Mouse (Mus musculus) C2C12 (cell line): ENCODE results near the gene Erbb4. TPM values are rescaled to one million over a fixed set of nuclear protein-coding genes. Genes with fewer than 3 reads are reported as not detected.

ENCODE experiments used
- H3K27me3 ChIP-seq: one replicate; pipeline ENCODE4 v1.6.1; 2011; ENCODE audit not compliant: control insufficient read depth, insufficient read depth, insufficient read length
- H3K36me3 ChIP-seq: one replicate; pipeline ENCODE4 v1.6.1; 2011; ENCODE audit not compliant: control insufficient read depth, insufficient read depth
- H3K4me3 ChIP-seq: one replicate; pipeline ENCODE4 v1.5.1; 2011; ENCODE audit warnings: mild to moderate bottlenecking, control low read depth; ENCODE audit not compliant: poor library complexity, insufficient read depth, severe bottlenecking
- H3K79me2 ChIP-seq: one replicate; pipeline ENCODE4 v1.6.1; 2011; ENCODE audit not compliant: control insufficient read depth, insufficient read depth
- H3K79me3 ChIP-seq: one replicate; pipeline ENCODE4 v1.6.1; 2011; ENCODE audit warnings: low read depth, control low read depth
- H3ac ChIP-seq: one replicate; pipeline ENCODE3; 2011; ENCODE audit warnings: low read depth; ENCODE audit not compliant: control insufficient read depth, insufficient read length
- CEBPB ChIP-seq: IDR thresholded peaks from one replicate; pipeline ENCODE4 v1.6.1; 2011; ENCODE audit warnings: low read depth, mild to moderate bottlenecking, control low read depth, moderate library complexity
- CTCF ChIP-seq: IDR thresholded peaks from one replicate; pipeline ENCODE4 v1.5.1; 2011; ENCODE audit not compliant: control insufficient read depth, insufficient read depth, insufficient read length
- FOSL1 ChIP-seq: IDR thresholded peaks from one replicate; pipeline ENCODE4 v1.8.0; 2011; ENCODE audit warnings: mild to moderate bottlenecking, low read length; ENCODE audit not compliant: poor library complexity, insufficient read depth, severe bottlenecking
- MAX ChIP-seq: IDR thresholded peaks from one replicate; pipeline ENCODE4 v1.6.1; 2011; ENCODE audit warnings: mild to moderate bottlenecking, control low read depth
- MYOD1 ChIP-seq: IDR thresholded peaks from one replicate; pipeline ENCODE4 v1.6.1; 2011; ENCODE audit warnings: low read depth; ENCODE audit not compliant: control insufficient read depth, insufficient read length
- MYOG ChIP-seq: IDR thresholded peaks from one replicate; pipeline ENCODE4 v1.6.1; 2011; ENCODE audit not compliant: control insufficient read depth, insufficient read length; ENCODE audit errors: extremely low read depth
- USF1 ChIP-seq: IDR thresholded peaks from one replicate; pipeline ENCODE4 v1.6.1; 2011; ENCODE audit warnings: low read depth, mild to moderate bottlenecking, control low read depth, moderate library complexity
- polyA plus RNA-seq: library from polyadenylated mRNA; unstranded; fragments of >200 nt; fragmentation: generic; extraction: Trizol; gene quantifications from one replicate; pipeline ENCODE4 v1.2.1, GENCODE M21; 2012; ENCODE audit warnings: missing spikeins

The Erbb4 gene
- polyA plus RNA-seq, 1 experiment: not detected

GRCm38 (mm10) chr1:68964127-68964526 is 143.7 kb downstream of the Erbb4 start:
- no peaks in the 10 kb centered on the region for H3K36me3 ChIP-seq
- no peak for TF ChIP-seq CTCF
- no peak for TF ChIP-seq CEBPB
- no peak for TF ChIP-seq USF1
- TF ChIP-seq MAX: no peak
- no peak for TF ChIP-seq MYOD1
- TF ChIP-seq FOSL1: no peak
- TF ChIP-seq MYOG: no peak

GRCm38 (mm10) chr1:68961365-68962116 is 146.3 kb downstream of the Erbb4 start:
- no peak for TF ChIP-seq USF1
- no peak for TF ChIP-seq MYOG
- TF ChIP-seq MYOD1: no peak
- TF ChIP-seq MAX: no peak
- TF ChIP-seq FOSL1: no peak
- no peak for TF ChIP-seq CEBPB
- no peak for TF ChIP-seq CTCF
- H3K79me2 ChIP-seq: no peaks in the 10 kb centered on the region
- no peaks in the 10 kb centered on the region for H3K36me3 ChIP-seq
- no peaks in the 10 kb centered on the region for H3K27me3 ChIP-seq
- H3ac ChIP-seq: no peak overlapping the region
- no peaks in the 10 kb centered on the region for H3K79me3 ChIP-seq
- no peak overlapping the region for H3K4me3 ChIP-seq

More at GRCm38 (mm10) chr1:68964127-68964526, 143.7 kb downstream of the Erbb4 start:
- Histone ChIP-seq H3ac (no peak overlapping the region), H3K79me2 (no peaks in the 10 kb centered on the region), H3K79me3 (no peaks in the 10 kb centered on the region), H3K4me3 (no peak overlapping the region), H3K27me3 (no peaks in the 10 kb centered on the region)

- Histone ChIP-seq H3K79me2 (no peaks in the 10 kb centered on the region), H3K4me3 (no peak overlapping the region), H3K27me3 (no peaks in the 10 kb centered on the region), H3K36me3 (no peaks in the 10 kb centered on the region), H3K79me3 (no peaks in the 10 kb centered on the region), H3ac (no peak overlapping the region)
- TF ChIP-seq MAX (no peak), FOSL1 (no peak), USF1 (no peak), CEBPB (no peak), CTCF (no peak)
Observed at GRCm38 (mm10) chr1:68956766-68957533, 150.9 kb downstream of the Erbb4 start.

- TF ChIP-seq MAX: no peak
- no peak for TF ChIP-seq MYOD1
- no peak for TF ChIP-seq CTCF
- no peak for TF ChIP-seq USF1
- TF ChIP-seq CEBPB: no peak
- TF ChIP-seq MYOG: no peak
- no peak for TF ChIP-seq FOSL1
Observed at GRCm38 (mm10) chr1:68955482-68955881, 152.4 kb downstream of the Erbb4 start.

GRCm38 (mm10) chr1:68943141-68943540 is 164.7 kb downstream of the Erbb4 start:
- Histone ChIP-seq H3K79me2 (no peaks in the 10 kb centered on the region), H3K36me3 (no peaks in the 10 kb centered on the region), H3ac (no peak overlapping the region), H3K79me3 (no peaks in the 10 kb centered on the region), H3K27me3 (no peaks in the 10 kb centered on the region), H3K4me3 (no peak overlapping the region)
- no peak for TF ChIP-seq USF1
- no peak for TF ChIP-seq CTCF
- no peak for TF ChIP-seq FOSL1
- TF ChIP-seq MAX: no peak
- no peak for TF ChIP-seq MYOD1
- TF ChIP-seq MYOG: no peak
- TF ChIP-seq CEBPB: no peak

More at GRCm38 (mm10) chr1:68955482-68955881, 152.4 kb downstream of the Erbb4 start:
- Histone ChIP-seq H3K36me3 (no peaks in the 10 kb centered on the region), H3K79me3 (no peaks in the 10 kb centered on the region), H3ac (no peak overlapping the region), H3K79me2 (no peaks in the 10 kb centered on the region), H3K4me3 (no peak overlapping the region), H3K27me3 (no peaks in the 10 kb centered on the region)
